Mouse (Mus musculus): Measurements from ENCODE around the gene Smyd3.

GRCm38 (mm10) chr1:178924492-178925183 is 593.2 kb downstream of the Smyd3 start:
- TF ChIP-seq CTCF (IDR thresholded peaks at IDR 0.05; ENCODE audit: insufficient read depth, low read depth, low read length) (no peak), POLR2A (IDR thresholded peaks at IDR 0.05; ENCODE audit: insufficient read depth, low read depth, low read length) (no peak)

Data from olfactory bulb, adult 2 months (tissue).